Mouse (Mus musculus) c-Kit-negative CD71-positive TER-119-positive erythroid progenitor cells, embryonic 14.5 days (primary cell): ENCODE measurements around the gene Usp6nl.

Experiments used
- DNase-seq: peaks from one replicate; pipeline ENCODE4 v3.0.0-alpha.2; 2013; ENCODE audit warnings: low read depth, low spot score

The Usp6nl gene

GRCm38 (mm10) chr2:6331324-6332137 lies 9.1 kb downstream of the Usp6nl start:
- no peak for DNase-seq

GRCm38 (mm10) chr2:6333570-6333969 lies 11.1 kb downstream of the Usp6nl start:
- no peak for DNase-seq

GRCm38 (mm10) chr2:6334011-6334410 lies 11.5 kb downstream of the Usp6nl start:
- DNase-seq = no peak

GRCm38 (mm10) chr2:6335032-6335735 lies 12.7 kb downstream of the Usp6nl start:
- no peak for DNase-seq

- DNase-seq = no peak
Measured at GRCm38 (mm10) chr2:6336013-6336412, 13.5 kb downstream of the Usp6nl start.

GRCm38 (mm10) chr2:6336649-6337048 lies 14.2 kb downstream of the Usp6nl start:
- no peak for DNase-seq

- DNase-seq = no peak
Measured at GRCm38 (mm10) chr2:6337436-6337835, 15.0 kb downstream of the Usp6nl start.

GRCm38 (mm10) chr2:6338031-6338629 lies 15.7 kb downstream of the Usp6nl start:
- no peak for DNase-seq

- DNase-seq = no peak
Measured at GRCm38 (mm10) chr2:6340439-6340838, 18.0 kb downstream of the Usp6nl start.

GRCm38 (mm10) chr2:6341496-6341895 lies 19.0 kb downstream of the Usp6nl start:
- no peak for DNase-seq

GRCm38 (mm10) chr2:6349256-6350092 lies 27.0 kb downstream of the Usp6nl start:
- DNase-seq = no peak

GRCm38 (mm10) chr2:6350164-6350563 lies 27.7 kb downstream of the Usp6nl start:
- DNase-seq = no peak

- DNase-seq = no peak
Measured at GRCm38 (mm10) chr2:6350931-6351695, 28.6 kb downstream of the Usp6nl start.

GRCm38 (mm10) chr2:6352541-6352971 lies 30.1 kb downstream of the Usp6nl start:
- no peak for DNase-seq

GRCm38 (mm10) chr2:6353060-6353459 lies 30.6 kb downstream of the Usp6nl start:
- DNase-seq = no peak

- no peak for DNase-seq
Measured at GRCm38 (mm10) chr2:6357306-6357705, 34.8 kb downstream of the Usp6nl start.

GRCm38 (mm10) chr2:6359645-6360044 lies 37.2 kb downstream of the Usp6nl start:
- no peak for DNase-seq

- no peak for DNase-seq
Measured at GRCm38 (mm10) chr2:6363126-6363525, 40.7 kb downstream of the Usp6nl start.

- no peak for DNase-seq
Measured at GRCm38 (mm10) chr2:6363922-6364321, 41.5 kb downstream of the Usp6nl start.

GRCm38 (mm10) chr2:6366521-6366928 lies 44.1 kb downstream of the Usp6nl start:
- no peak for DNase-seq

GRCm38 (mm10) chr2:6366973-6367372 lies 44.5 kb downstream of the Usp6nl start:
- no peak for DNase-seq
